Mouse (Mus musculus) liver, postnatal 0 days (tissue): ENCODE measurements around the gene L3mbtl2. TPM values are rescaled to one million over a fixed set of nuclear protein-coding genes. Genes with fewer than 3 reads are reported as not detected.

Source experiments
- ATAC-seq: fragments of 200-750 bp; cut with Nextera tagmentation; 2 replicates; pipeline ENCODE4 v1.8.0; 2017; ENCODE audit warnings: mild to moderate bottlenecking, moderate library complexity
- DNase-seq: peaks from one replicate; pipeline ENCODE4 v3.0.0-alpha.2; 2016
- H3K27ac ChIP-seq: fragments of 300-500 bp; sonication (generic); 2 replicates; pipeline ENCODE4 v1.5.1; 2014; ENCODE audit warnings: antibody characterized with exemption, moderate library complexity, mild to moderate bottlenecking, low read depth
- H3K27me3 ChIP-seq: fragments of 300-500 bp; sonication (generic); 2 replicates; pipeline ENCODE4 v1.6.1; 2014; ENCODE audit warnings: low read length, control low read depth, mixed read lengths; ENCODE audit not compliant: insufficient read depth
- H3K36me3 ChIP-seq: fragments of 300-500 bp; sonication (generic); replicated peaks from 2 replicates; pipeline ENCODE4 v1.6.1; 2014; ENCODE audit warnings: mild to moderate bottlenecking, control low read depth, low read length, moderate library complexity, mixed read lengths; ENCODE audit not compliant: insufficient read depth
- H3K4me1 ChIP-seq: fragments of 300-500 bp; sonication (generic); 2 replicates; pipeline ENCODE4 v1.6.1; 2014; ENCODE audit warnings: antibody characterized with exemption, mild to moderate bottlenecking, control low read depth; ENCODE audit not compliant: insufficient read depth
- H3K4me2 ChIP-seq: fragments of 300-500 bp; sonication (generic); 2 replicates; pipeline ENCODE4 v1.6.1; 2014; ENCODE audit warnings: low read depth, mild to moderate bottlenecking, low read length, moderate library complexity, mixed read lengths
- H3K4me3 ChIP-seq: fragments of 300-500 bp; sonication (generic); 2 replicates; pipeline ENCODE4 v1.5.1; 2014; ENCODE audit warnings: low read depth, low read length
- H3K9ac ChIP-seq: fragments of 300-500 bp; sonication (generic); replicated peaks from 2 replicates; pipeline ENCODE4 v1.6.1; 2014; ENCODE audit warnings: mild to moderate bottlenecking, moderate library complexity
- H3K9me3 ChIP-seq: fragments of 300-500 bp; sonication (generic); 2 replicates; pipeline ENCODE4 v1.6.1; 2016; ENCODE audit warnings: mild to moderate bottlenecking, control low read depth, low read length, mixed read lengths
- CTCF ChIP-seq: sonication (generic); IDR thresholded peaks from 2 replicates; pipeline ENCODE4 v1.5.1; 2016; ENCODE audit warnings: antibody characterized with exemption, low read depth
- EP300 ChIP-seq: IDR thresholded peaks from 2 replicates; pipeline ENCODE4 v1.6.1; 2016; ENCODE audit warnings: antibody characterized with exemption, low read depth, mild to moderate bottlenecking
- WGBS: fragments of 180-500 bp; shearing (Covaris S2); extraction: QIAGEN DNeasy Blood & Tissue Kit; methylation state at CpG from one replicate; pipeline ENCODE4 v1.1.7; 2014; ENCODE audit not compliant: insufficient replicate concordance; 5-methylcytosine and 5-hydroxymethylcytosine counted together
- polyA plus RNA-seq: library from polyadenylated mRNA; unstranded; fragments of >200 nt; fragmentation: Nextera tagmentation; extraction: Ambion mirVana; gene quantifications from 2 replicates; pipeline ENCODE4 v1.2.1, GENCODE M21; 2015

The L3mbtl2 gene
- polyA plus RNA-seq, 1 experiment from 2014 or later = 8.2 TPM

GRCm38 (mm10) chr15:81670231-81670640 is 6.5 kb downstream of the L3mbtl2 start:
- TF ChIP-seq EP300 (no peak), CTCF (peak; percentile 72)
- H3K36me3 ChIP-seq = peaks cover 23% of the 10 kb centered on the region
- DNase-seq (peak; percentile 51), ATAC-seq (peak; percentile 49; the same call in 1 of the 2 replicates)
- H3K27ac ChIP-seq = no peak overlapping the region
- no peak overlapping the region for H3K4me2 ChIP-seq
- no peak overlapping the region for H3K4me3 ChIP-seq
- no peak overlapping the region for H3K9ac ChIP-seq
- H3K4me1 ChIP-seq = peaks cover under 1% of the 10 kb centered on the region; the same call in 1 of the 2 replicates
- H3K27me3 ChIP-seq = no peaks in the 10 kb centered on the region
- WGBS = 74% methylated on average over 4 of the region's 4 CpGs
- no peaks in the 10 kb centered on the region for H3K9me3 ChIP-seq

- TF ChIP-seq EP300 = no peak
- no peak for TF ChIP-seq CTCF
- 74% methylated on average over 3 of the region's 3 CpGs for WGBS
- Histone ChIP-seq H3K27me3 (no peaks in the 10 kb centered on the region), H3K9ac (no peak overlapping the region), H3K36me3 (peaks cover 3% of the 10 kb centered on the region; the same call in 1 of the 2 replicates), H3K4me2 (no peak overlapping the region), H3K9me3 (no peaks in the 10 kb centered on the region), H3K4me3 (no peak overlapping the region), H3K27ac (no peak overlapping the region), H3K4me1 (no peaks in the 10 kb centered on the region)
- DNase-seq = no peak
- no peak for ATAC-seq
These were observed 12.9 kb downstream of the L3mbtl2 start for GRCm38 (mm10) chr15:81676637-81677036.

GRCm38 (mm10) chr15:81680301-81680805 is 16.7 kb downstream of the L3mbtl2 start:
- Histone ChIP-seq H3K27me3 (no peaks in the 10 kb centered on the region), H3K36me3 (peaks cover 19% of the 10 kb centered on the region), H3K4me2 (no peak overlapping the region), H3K4me1 (no peaks in the 10 kb centered on the region), H3K9me3 (no peaks in the 10 kb centered on the region), H3K4me3 (no peak overlapping the region), H3K27ac (no peak overlapping the region), H3K9ac (no peak overlapping the region)
- ATAC-seq (no peak), DNase-seq (no peak)
- TF ChIP-seq CTCF (no peak), EP300 (no peak)
- WGBS = 92% methylated on average over 4 of the region's 4 CpGs

GRCm38 (mm10) chr15:81693366-81693966 is 29.8 kb downstream of the L3mbtl2 start:
- Histone ChIP-seq H3K27ac (no peak overlapping the region), H3K4me2 (peak overlapping the region; percentile 91), H3K4me3 (peak overlapping the region; percentile 57), H3K36me3 (no peaks in the 10 kb centered on the region; the same call in 1 of the 2 replicates), H3K4me1 (peaks cover 7% of the 10 kb centered on the region), H3K27me3 (peaks cover 35% of the 10 kb centered on the region), H3K9ac (peak overlapping the region; percentile 43), H3K9me3 (no peaks in the 10 kb centered on the region)
- 6% methylated on average over 39 of the region's 41 CpGs for WGBS
- DNase-seq = no peak
- no peak for TF ChIP-seq EP300
- TF ChIP-seq CTCF = no peak
- peak; percentile 27 for ATAC-seq

GRCm38 (mm10) chr15:81693967-81694881 is 30.5 kb downstream of the L3mbtl2 start:
- H3K4me2 ChIP-seq = peak overlapping the region; percentile 91
- peak overlapping the region; percentile 43 for H3K9ac ChIP-seq
- peaks cover 35% of the 10 kb centered on the region for H3K27me3 ChIP-seq
- TF ChIP-seq EP300 = no peak
- peak; percentile 81 for TF ChIP-seq CTCF
- H3K4me3 ChIP-seq = peak overlapping the region; percentile 57
- DNase-seq (peak; percentile 88), ATAC-seq (peak; percentile 80)
- WGBS = 2% methylated on average over 49 of the region's 107 CpGs
- no peaks in the 10 kb centered on the region for H3K36me3 ChIP-seq
- no peak overlapping the region for H3K27ac ChIP-seq
- H3K9me3 ChIP-seq = no peaks in the 10 kb centered on the region
- peaks cover 7% of the 10 kb centered on the region for H3K4me1 ChIP-seq

- 47% methylated on average over 18 of the region's 19 CpGs for WGBS
- Histone ChIP-seq H3K27me3 (peaks cover 35% of the 10 kb centered on the region), H3K4me2 (peak overlapping the region; percentile 91), H3K4me1 (peaks cover 7% of the 10 kb centered on the region), H3K36me3 (no peaks in the 10 kb centered on the region), H3K9ac (peak overlapping the region; percentile 43), H3K4me3 (peak overlapping the region; percentile 57), H3K9me3 (no peaks in the 10 kb centered on the region), H3K27ac (no peak overlapping the region)
- no peak for DNase-seq
- TF ChIP-seq CTCF = no peak
- TF ChIP-seq EP300 = no peak
- ATAC-seq = no peak
These were observed 31.2 kb downstream of the L3mbtl2 start for GRCm38 (mm10) chr15:81694891-81695290.
